Mouse (Mus musculus) ES-CJ7 (cell line): Measurements from ENCODE around the gene Sv2c.

Source experiments
- DNase-seq: peaks from one replicate; pipeline ENCODE4 v3.0.0; 2011; ENCODE audit warnings: low read depth, low spot score

Sv2c gene

DNA sequence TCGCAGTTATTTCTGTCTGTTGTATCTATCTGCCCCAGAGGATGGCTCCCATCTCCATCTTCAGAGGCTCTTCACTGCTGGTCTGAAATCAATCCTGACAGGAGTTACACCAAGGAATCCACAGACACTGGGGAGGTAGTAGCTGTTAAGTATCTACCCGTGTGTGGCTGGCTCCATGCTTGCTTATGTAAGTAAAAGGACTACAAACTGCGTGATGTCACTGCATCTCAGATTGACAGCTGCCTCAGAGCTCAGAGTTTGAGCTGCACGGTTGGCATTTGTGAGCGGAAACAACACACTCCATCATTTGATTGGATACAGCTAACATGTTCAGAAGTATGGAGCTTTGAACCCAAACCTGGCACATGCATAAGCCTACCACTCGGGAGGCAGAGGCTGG is 187.8 kb downstream of the Sv2c start:
- no peak for DNase-seq

GRCm38 (mm10) chr13:95943919-95944318 is 188.5 kb downstream of the Sv2c start:
- DNase-seq = no peak

DNA sequence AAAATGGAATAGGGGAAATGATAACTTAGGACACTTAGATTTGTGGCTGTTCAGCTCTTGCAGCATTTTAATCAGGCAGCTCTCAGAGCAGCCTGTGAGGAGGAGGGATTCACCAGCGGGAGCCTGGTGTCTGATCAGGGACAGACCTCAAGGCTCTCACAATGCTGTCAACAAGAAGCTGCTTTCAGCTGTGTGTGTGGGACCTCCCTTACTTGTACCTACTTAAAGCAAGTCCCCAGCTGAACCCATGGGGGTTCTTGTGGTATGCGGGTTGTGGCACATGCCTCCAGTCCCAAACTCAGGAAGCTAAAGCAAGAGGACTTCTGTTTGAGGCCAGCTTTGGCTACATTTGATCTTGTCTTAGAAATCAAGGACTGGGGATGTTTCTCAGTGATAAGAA is 189.8 kb downstream of the Sv2c start:
- no peak for DNase-seq

GRCm38 (mm10) chr13:95941861-95942260 is 190.5 kb downstream of the Sv2c start:
- DNase-seq = no peak

- DNase-seq = no peak
Measured at GRCm38 (mm10) chr13:95940811-95941210, 191.6 kb downstream of the Sv2c start.

DNA sequence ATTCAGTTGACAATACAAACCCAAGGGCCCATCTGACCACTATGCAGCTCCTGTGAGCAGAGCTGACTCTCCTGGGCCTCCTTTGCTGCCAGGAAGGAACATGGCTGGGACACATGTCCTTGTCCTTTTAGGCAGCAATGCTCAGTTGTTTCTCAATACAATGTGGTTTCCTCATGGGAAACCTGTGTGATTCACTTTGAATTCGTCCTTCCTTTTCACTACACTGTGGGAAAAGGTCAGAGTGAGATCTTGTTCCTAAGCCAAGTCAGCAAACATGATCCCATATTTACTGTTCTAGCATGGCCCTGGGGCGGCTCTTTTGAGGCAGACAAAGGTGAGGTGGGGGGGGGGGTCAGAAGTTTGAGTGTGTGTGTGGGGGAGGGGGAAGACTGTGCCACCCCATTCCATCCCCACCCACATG is 208.2 kb downstream of the Sv2c start:
- no peak for DNase-seq

- DNase-seq = no peak
Measured at GRCm38 (mm10) chr13:95922626-95923025, 209.8 kb downstream of the Sv2c start.

GRCm38 (mm10) chr13:95918624-95919284 is 213.6 kb downstream of the Sv2c start:
- no peak for DNase-seq

- DNase-seq = no peak
Measured at GRCm38 (mm10) chr13:95913046-95913406, 219.4 kb downstream of the Sv2c start.

GRCm38 (mm10) chr13:95912157-95913045 is 220.0 kb downstream of the Sv2c start:
- DNase-seq = no peak

DNA sequence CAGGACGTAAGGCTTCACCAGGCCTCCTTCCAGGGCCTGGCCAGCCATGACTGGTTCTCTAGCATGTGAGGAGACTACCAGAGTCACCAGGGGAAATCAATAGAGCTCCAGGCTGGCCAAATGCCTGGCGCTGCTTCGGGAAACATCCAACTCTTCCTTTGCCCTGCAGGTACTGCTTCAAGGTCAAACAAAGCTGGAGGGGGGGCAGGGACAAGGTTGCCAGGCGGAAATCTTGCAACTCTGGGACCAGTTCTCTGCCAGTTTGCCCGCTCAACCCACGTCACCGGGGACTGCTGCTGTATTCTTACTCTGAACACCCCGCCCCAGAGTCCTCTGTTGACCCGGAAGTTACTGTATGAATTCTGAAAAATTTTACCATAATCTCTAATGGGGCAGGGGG is 222.1 kb downstream of the Sv2c start:
- no peak for DNase-seq

GRCm38 (mm10) chr13:95909244-95909643 is 223.1 kb downstream of the Sv2c start:
- DNase-seq = no peak
